Mouse (Mus musculus): ENCODE measurements around the gene Vwa3a.

- no peak for TF ChIP-seq CTCF (IDR thresholded peaks at IDR 0.05)
- no peak for TF ChIP-seq EP300 (IDR thresholded peaks at IDR 0.05)
Observed at GRCm38 (mm10) chr7:120695641-120696040, 43.5 kb upstream of the Vwa3a start.

Data from lung, postnatal 0 days (tissue).